Mouse (Mus musculus) urinary bladder, postnatal 10 days (tissue): ENCODE data around the gene Olfr462.

Source experiments
- DNase-seq: peaks from one replicate; pipeline ENCODE4 v3.0.0; 2022; ENCODE audit warnings: low spot score

The Olfr462 gene

DNA sequence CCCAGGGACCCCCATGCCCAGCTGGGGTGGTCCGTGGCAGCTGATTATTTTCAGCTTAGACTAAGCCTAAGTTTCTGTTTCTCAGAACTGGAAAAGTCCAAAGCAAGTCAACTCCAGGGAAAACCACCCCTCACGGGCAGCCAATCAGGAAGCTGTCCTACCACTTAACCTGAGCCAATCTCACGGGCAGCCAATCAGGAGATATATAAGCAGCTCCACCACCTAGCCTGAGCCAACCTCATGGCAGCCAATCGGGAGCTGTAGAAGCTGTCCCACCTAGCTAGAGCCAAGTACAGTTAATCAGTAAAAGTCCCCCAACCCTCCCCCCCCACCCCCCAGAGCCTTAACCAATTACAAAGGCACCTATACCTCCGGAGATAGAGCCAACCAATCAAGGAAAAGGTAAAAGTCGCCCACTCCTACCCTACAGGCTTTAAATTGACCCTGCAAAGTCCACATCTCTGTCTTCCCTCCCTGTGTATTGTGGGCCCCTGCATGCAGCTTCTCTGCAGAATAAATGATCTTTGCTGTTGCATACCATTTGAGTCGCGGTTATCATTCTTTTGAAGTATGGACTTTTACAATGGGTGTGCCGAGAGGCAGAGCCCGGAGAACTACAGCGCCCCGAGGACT, 45.0 kb downstream of the Olfr462 start:
- DNase-seq, result no peak

- no peak for DNase-seq
Observed at GRCm38 (mm10) chr11:87841436-87841835, 50.6 kb downstream of the Olfr462 start.

DNA sequence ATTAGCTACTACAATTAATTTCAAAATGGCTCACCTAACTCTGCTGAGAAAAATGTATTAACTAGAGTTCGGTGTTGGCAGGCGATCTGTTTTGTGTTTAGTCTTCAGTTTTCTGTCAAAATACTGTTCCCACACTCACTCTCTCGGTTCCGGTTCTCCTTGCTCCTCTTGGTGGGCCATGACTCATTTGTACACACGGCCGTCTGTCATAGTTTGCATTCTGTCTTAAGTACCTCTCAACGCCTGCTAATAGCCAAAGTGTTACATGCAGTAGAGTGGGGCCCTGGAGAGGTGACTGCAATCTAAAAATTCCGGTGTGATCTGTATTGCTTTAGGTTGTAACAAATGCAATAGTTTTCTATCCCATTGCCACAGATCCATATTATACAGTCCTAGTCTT, 51.4 kb downstream of the Olfr462 start:
- no peak for DNase-seq
